In the genomic region with DNA sequence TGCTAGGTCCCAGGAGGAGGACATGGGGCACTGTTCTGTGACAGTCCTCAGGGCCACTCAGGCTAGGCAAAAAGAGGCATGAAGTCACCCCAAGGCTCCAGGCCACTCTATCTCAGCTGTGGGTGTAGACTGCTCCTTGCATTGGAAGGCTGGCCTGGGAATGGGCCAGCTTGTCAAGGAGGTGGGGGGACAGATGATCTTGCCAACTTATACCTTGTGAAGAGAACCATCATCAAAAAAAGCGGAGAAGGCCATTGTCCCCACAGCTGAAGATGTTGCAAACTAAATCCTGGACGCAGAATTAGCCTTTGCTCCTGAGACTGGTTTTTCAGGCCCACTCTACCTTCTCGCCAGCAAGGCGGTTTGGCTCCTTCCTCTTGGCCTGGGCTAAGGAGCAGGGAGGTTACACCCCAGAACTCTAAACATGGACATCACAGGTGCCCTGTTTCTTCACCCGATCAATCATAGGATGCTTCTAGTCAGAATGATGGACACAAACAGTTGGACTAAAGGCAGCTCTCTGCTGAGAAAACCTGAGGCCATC, we compare ENCODE assay signal across 20 mouse cellular contexts. TPM values are rescaled to one million over a fixed set of nuclear protein-coding genes. Genes with fewer than 3 reads are reported as not detected.
DNase-seq lines count a peak whose midpoint lies in the region; ATAC-seq and TF ChIP-seq lines count a peak whose summit lies in the region.
"Had no signal": no experiment of that assay in that cellular context is flagged by ENCODE, and none has a peak within 500 bp of the region (broad histone marks: within the 10 kb centered on the region; RNA-seq: fewer than 3 reads in every experiment).

No protein-coding gene starts in this region.

- ATAC-seq in cerebellum, adult (ENCODE audit: insufficient number of reproducible peaks, low FRiP score, low TSS enrichment), result no peak
- no peak for ATAC-seq in erythroblast, adult 5-6 weeks (replicated peaks; ENCODE audit: low FRiP score, poor library complexity, severe bottlenecking)
- ATAC-seq: activated CD4-positive, CD25-positive, alpha-beta regulatory T cell, adult 4 months; forebrain, embryonic 15.5 days; inflammation-experienced regulatory T-cells, adult 6 months; intestine, embryonic 16.5 days had no signal

- peaks cover 27% of the 10 kb centered on the region for H3K4me1 ChIP-seq in olfactory bulb, adult 2 months (ENCODE audit: control insufficient read depth, insufficient read depth, low read length)

- peak; percentile 35 for DNase-seq in cerebellum, adult 11 months
- peak; percentile 65 for DNase-seq in cerebellum, adult 9-11 months
- no peak for DNase-seq in cerebellum, postnatal 36 days
- no peak for DNase-seq in left cerebral cortex, adult 2 months (ENCODE audit: extremely low spot score in 1 of 2, low spot score in 2 of 2)
- DNase-seq in left cerebral cortex, postnatal 4 days, result no peak
- DNase-seq: adrenal gland, postnatal 10 days; adrenal gland, postnatal 36 days; gastrocnemius, postnatal 10 days; gastrocnemius, postnatal 36 days; heart, adult 11 months; kidney, adult 18-20 months had no signal

- intact Hi-C loops in left cerebral cortex, adult 2 months (cut with DNase I), result no loop called here
- intact Hi-C loops in left cerebral cortex, postnatal 4 days (cut with DNase I), result no loop called here

- no peak for TF ChIP-seq POLR2A in olfactory bulb, adult 2 months (IDR thresholded peaks at IDR 0.05; ENCODE audit: insufficient read depth, low read depth, low read length)

- no peak overlapping the region for H3K4me3 ChIP-seq in left cerebral cortex, adult 2 months
- H3K4me3 ChIP-seq in olfactory bulb, adult 2 months (ENCODE audit: insufficient read depth, low read depth, low read length), result no peak overlapping the region
- H3K4me3 ChIP-seq: forebrain, embryonic 12.5 days; forebrain, embryonic 15.5 days; hindbrain, embryonic 12.5 days had no signal

- no peak for TF ChIP-seq CTCF in left cerebral cortex, adult 2 months (IDR thresholded peaks at IDR 0.05)
- TF ChIP-seq CTCF in olfactory bulb, adult 2 months (IDR thresholded peaks at IDR 0.05; ENCODE audit: insufficient read depth, low read depth, low read length), result no peak

- H3K27ac ChIP-seq in left cerebral cortex, adult 2 months, result peak overlapping the region; percentile 80
- H3K27ac ChIP-seq in olfactory bulb, adult 2 months (ENCODE audit: insufficient read depth, low read depth, low read length), result peak overlapping the region; percentile 8; the same call in 1 of the 2 replicates
- H3K27ac ChIP-seq: forebrain, embryonic 12.5 days had no signal

- 95% methylated on average over 5 of the region's 5 CpGs for WGBS in olfactory bulb, adult 2 months

RNA-seq across cellular contexts. Expression of gene Mapk8ip1, which starts 2.8 kb away (rescaled TPM):
- total RNA-seq in left cerebral cortex, adult 2 months (2021), result 100 to 1,000 TPM; 340 to 364 TPM
- total RNA-seq in left cerebral cortex, postnatal 4 days (2021), result 100 to 1,000 TPM; 306 to 339 TPM
- not detected in 2 replicates for polyA plus RNA-seq in olfactory bulb, adult 2 months (2012; ENCODE audit: insufficient read depth, insufficient read length, low replicate concordance, missing spikeins)
- total RNA-seq in erythroblast, adult 5-6 weeks (2015; ENCODE audit: low replicate concordance), result not detected in 2 replicates
- not detected in 2 replicates for total RNA-seq in erythroblast, adult 5-6 weeks (2017; ENCODE audit: low replicate concordance)

RNA-seq across cellular contexts. Expression of gene 1700029I15Rik, which starts 21.5 kb away (rescaled TPM):
- total RNA-seq in left cerebral cortex, adult 2 months (2021), result 1 to 10 TPM; 5.3 TPM
- 1 to 10 TPM; 2.8 to 3.2 TPM for total RNA-seq in left cerebral cortex, postnatal 4 days (2021)
- not detected in 2 replicates for polyA plus RNA-seq in olfactory bulb, adult 2 months (2012; ENCODE audit: insufficient read depth, insufficient read length, low replicate concordance, missing spikeins)
- total RNA-seq in erythroblast, adult 5-6 weeks (2015; ENCODE audit: low replicate concordance), result not detected in 2 replicates
- 0.70 and 4.0 TPM in 2 replicates for total RNA-seq in erythroblast, adult 5-6 weeks (2017; ENCODE audit: low replicate concordance)

RNA-seq across cellular contexts. Expression of gene Large2, which starts 29.2 kb away (rescaled TPM):
- 1 to 10 TPM in 1 of 2 experiments, under 1 TPM in 1; 0.72 to 1.0 TPM for total RNA-seq in left cerebral cortex, adult 2 months (2021)
- total RNA-seq in left cerebral cortex, postnatal 4 days (2021), result under 1 TPM; 0.60 to 0.72 TPM
- polyA plus RNA-seq in olfactory bulb, adult 2 months (2012; ENCODE audit: insufficient read depth, insufficient read length, low replicate concordance, missing spikeins), result not detected in 2 replicates
- total RNA-seq in erythroblast, adult 5-6 weeks (2015; ENCODE audit: low replicate concordance), result 4.2 TPM in 1 of 2 replicates, not detected in the other
- not detected in 2 replicates for total RNA-seq in erythroblast, adult 5-6 weeks (2017; ENCODE audit: low replicate concordance)
- polyA plus RNA-seq: activated CD4-positive, CD25-positive, alpha-beta regulatory T cell, adult 4 months had no signal

RNA-seq across cellular contexts. Expression of gene Pex16, which starts 29.4 kb away (rescaled TPM):
- total RNA-seq in left cerebral cortex, adult 2 months (2021), result 10 to 100 TPM; 33.4 to 37.1 TPM
- total RNA-seq in left cerebral cortex, postnatal 4 days (2021), result 10 to 100 TPM; 34.0 to 34.5 TPM
- not detected in 2 replicates for polyA plus RNA-seq in olfactory bulb, adult 2 months (2012; ENCODE audit: insufficient read depth, insufficient read length, low replicate concordance, missing spikeins)
- 0.38 and 2.3 TPM in 2 replicates for total RNA-seq in erythroblast, adult 5-6 weeks (2015; ENCODE audit: low replicate concordance)
- total RNA-seq in erythroblast, adult 5-6 weeks (2017; ENCODE audit: low replicate concordance), result 3.7 and 6.6 TPM in 2 replicates

RNA-seq across cellular contexts. Expression of gene Cry2, which starts 30.0 kb away (rescaled TPM):
- 100 to 1,000 TPM; 126 to 129 TPM for total RNA-seq in left cerebral cortex, adult 2 months (2021)
- 10 to 100 TPM; 74.6 to 75.8 TPM for total RNA-seq in left cerebral cortex, postnatal 4 days (2021)
- polyA plus RNA-seq in olfactory bulb, adult 2 months (2012; ENCODE audit: insufficient read depth, insufficient read length, low replicate concordance, missing spikeins), result not detected in 2 replicates
- total RNA-seq in erythroblast, adult 5-6 weeks (2015; ENCODE audit: low replicate concordance), result 0.19 and 0.63 TPM in 2 replicates
- total RNA-seq in erythroblast, adult 5-6 weeks (2017; ENCODE audit: low replicate concordance), result 1.3 and 1.5 TPM in 2 replicates

Comparison
In these comparisons a context has a peak if more than half of its experiments do, and no peak if none do; other contexts are left out.
1. DNase-seq: peak in cerebellum, adult 11 months (single experiment) and cerebellum, adult 9-11 months (single experiment); none in cerebellum, postnatal 36 days (0 of 2), left cerebral cortex, adult 2 months (0 of 2) and left cerebral cortex, postnatal 4 days (single experiment).
2. RNA of gene Mapk8ip1, which starts 2.8 kb away (total RNA-seq): 340 to 364 TPM in left cerebral cortex, adult 2 months and 306 to 339 TPM in left cerebral cortex, postnatal 4 days; not detected in erythroblast, adult 5-6 weeks; every median in the first group is over 100 times any median in the second.